Mouse (Mus musculus): ENCODE measurements at regions not wholly inside any gene's neighbourhood (a gene's known extent, or its start where the extent isn't known, plus 50 kb on each side); places are given as distances from the start of the nearest gene placed in this dataset.

GRCm38 (mm10) chr12:13703604-13704003 lies 434.7 kb downstream of the Nbas start:
- TF ChIP-seq CEBPB (IDR thresholded peaks at IDR 0.05; ENCODE audit: low read depth) (no peak), MAX (IDR thresholded peaks at IDR 0.05) (no peak), MYOG (IDR thresholded peaks at IDR 0.05; ENCODE audit: control insufficient read depth, extremely low read depth, insufficient read length) (no peak), FOSL1 (IDR thresholded peaks at IDR 0.05; ENCODE audit: insufficient read depth, low read length, poor library complexity, severe bottlenecking) (no peak), CTCF (IDR thresholded peaks at IDR 0.05; ENCODE audit: control insufficient read depth, insufficient read depth, insufficient read length) (no peak), MYOD1 (IDR thresholded peaks at IDR 0.05; ENCODE audit: control insufficient read depth, insufficient read length, low read depth) (no peak), USF1 (IDR thresholded peaks at IDR 0.05; ENCODE audit: low read depth) (no peak)
- no peaks in the 10 kb centered on the region for H3K27me3 ChIP-seq (ENCODE audit: control insufficient read depth, insufficient read depth, insufficient read length)
- no peaks in the 10 kb centered on the region for H3K79me2 ChIP-seq (ENCODE audit: control insufficient read depth, insufficient read depth)
- H3ac ChIP-seq (ENCODE audit: control insufficient read depth, insufficient read length, low read depth) = no peak overlapping the region
- no peaks in the 10 kb centered on the region for H3K36me3 ChIP-seq (ENCODE audit: control insufficient read depth, insufficient read depth)
- no peaks in the 10 kb centered on the region for H3K79me3 ChIP-seq (ENCODE audit: low read depth)
- no peak overlapping the region for H3K4me3 ChIP-seq (ENCODE audit: insufficient read depth, poor library complexity, severe bottlenecking)

GRCm38 (mm10) chr12:13699858-13700257 lies 430.9 kb downstream of the Nbas start:
- H3K36me3 ChIP-seq (ENCODE audit: control insufficient read depth, insufficient read depth) = no peaks in the 10 kb centered on the region
- H3K79me3 ChIP-seq (ENCODE audit: low read depth) = no peaks in the 10 kb centered on the region
- H3K79me2 ChIP-seq (ENCODE audit: control insufficient read depth, insufficient read depth) = no peaks in the 10 kb centered on the region
- H3ac ChIP-seq (ENCODE audit: control insufficient read depth, insufficient read length, low read depth) = no peak overlapping the region
- no peaks in the 10 kb centered on the region for H3K27me3 ChIP-seq (ENCODE audit: control insufficient read depth, insufficient read depth, insufficient read length)
- TF ChIP-seq CEBPB (IDR thresholded peaks at IDR 0.05; ENCODE audit: low read depth) (no peak), CTCF (IDR thresholded peaks at IDR 0.05; ENCODE audit: control insufficient read depth, insufficient read depth, insufficient read length) (no peak), USF1 (IDR thresholded peaks at IDR 0.05; ENCODE audit: low read depth) (no peak), MYOG (IDR thresholded peaks at IDR 0.05; ENCODE audit: control insufficient read depth, extremely low read depth, insufficient read length) (no peak), FOSL1 (IDR thresholded peaks at IDR 0.05; ENCODE audit: insufficient read depth, low read length, poor library complexity, severe bottlenecking) (no peak), MYOD1 (IDR thresholded peaks at IDR 0.05; ENCODE audit: control insufficient read depth, insufficient read length, low read depth) (no peak), MAX (IDR thresholded peaks at IDR 0.05) (no peak)
- H3K4me3 ChIP-seq (ENCODE audit: insufficient read depth, poor library complexity, severe bottlenecking) = no peak overlapping the region

- Histone ChIP-seq H3K79me3 (ENCODE audit: low read depth) (no peaks in the 10 kb centered on the region), H3K79me2 (ENCODE audit: control insufficient read depth, insufficient read depth) (no peaks in the 10 kb centered on the region), H3K4me3 (ENCODE audit: insufficient read depth, poor library complexity, severe bottlenecking) (no peak overlapping the region), H3ac (ENCODE audit: control insufficient read depth, insufficient read length, low read depth) (no peak overlapping the region), H3K27me3 (ENCODE audit: control insufficient read depth, insufficient read depth, insufficient read length) (no peaks in the 10 kb centered on the region), H3K36me3 (ENCODE audit: control insufficient read depth, insufficient read depth) (no peaks in the 10 kb centered on the region)
- no peak for TF ChIP-seq CTCF (IDR thresholded peaks at IDR 0.05; ENCODE audit: control insufficient read depth, insufficient read depth, insufficient read length)
- TF ChIP-seq MYOG (IDR thresholded peaks at IDR 0.05; ENCODE audit: control insufficient read depth, extremely low read depth, insufficient read length) = no peak
- TF ChIP-seq MAX (IDR thresholded peaks at IDR 0.05) = no peak
- no peak for TF ChIP-seq FOSL1 (IDR thresholded peaks at IDR 0.05; ENCODE audit: insufficient read depth, low read length, poor library complexity, severe bottlenecking)
- no peak for TF ChIP-seq MYOD1 (IDR thresholded peaks at IDR 0.05; ENCODE audit: control insufficient read depth, insufficient read length, low read depth)
- TF ChIP-seq USF1 (IDR thresholded peaks at IDR 0.05; ENCODE audit: low read depth) = no peak
- no peak for TF ChIP-seq CEBPB (IDR thresholded peaks at IDR 0.05; ENCODE audit: low read depth)
Observed at GRCm38 (mm10) chr12:13698834-13699233, 429.9 kb downstream of the Nbas start.

- H3ac ChIP-seq (ENCODE audit: control insufficient read depth, insufficient read length, low read depth) = no peak overlapping the region
- H3K27me3 ChIP-seq (ENCODE audit: control insufficient read depth, insufficient read depth, insufficient read length) = no peaks in the 10 kb centered on the region
- no peaks in the 10 kb centered on the region for H3K79me3 ChIP-seq (ENCODE audit: low read depth)
- H3K4me3 ChIP-seq (ENCODE audit: insufficient read depth, poor library complexity, severe bottlenecking) = no peak overlapping the region
- H3K79me2 ChIP-seq (ENCODE audit: control insufficient read depth, insufficient read depth) = no peaks in the 10 kb centered on the region
- no peak for TF ChIP-seq CEBPB (IDR thresholded peaks at IDR 0.05; ENCODE audit: low read depth)
- no peaks in the 10 kb centered on the region for H3K36me3 ChIP-seq (ENCODE audit: control insufficient read depth, insufficient read depth)
Observed at GRCm38 (mm10) chr12:13691394-13692165, 422.6 kb downstream of the Nbas start.

GRCm38 (mm10) chr12:13677266-13677665 lies 408.3 kb downstream of the Nbas start:
- TF ChIP-seq MAX (IDR thresholded peaks at IDR 0.05) (no peak), MYOG (IDR thresholded peaks at IDR 0.05; ENCODE audit: control insufficient read depth, extremely low read depth, insufficient read length) (no peak), MYOD1 (IDR thresholded peaks at IDR 0.05; ENCODE audit: control insufficient read depth, insufficient read length, low read depth) (no peak), USF1 (IDR thresholded peaks at IDR 0.05; ENCODE audit: low read depth) (no peak), FOSL1 (IDR thresholded peaks at IDR 0.05; ENCODE audit: insufficient read depth, low read length, poor library complexity, severe bottlenecking) (no peak), CTCF (IDR thresholded peaks at IDR 0.05; ENCODE audit: control insufficient read depth, insufficient read depth, insufficient read length) (no peak), CEBPB (IDR thresholded peaks at IDR 0.05; ENCODE audit: low read depth) (no peak)
- no peak overlapping the region for H3ac ChIP-seq (ENCODE audit: control insufficient read depth, insufficient read length, low read depth)
- no peak overlapping the region for H3K4me3 ChIP-seq (ENCODE audit: insufficient read depth, poor library complexity, severe bottlenecking)
- H3K27me3 ChIP-seq (ENCODE audit: control insufficient read depth, insufficient read depth, insufficient read length) = no peaks in the 10 kb centered on the region
- no peaks in the 10 kb centered on the region for H3K79me2 ChIP-seq (ENCODE audit: control insufficient read depth, insufficient read depth)
- no peaks in the 10 kb centered on the region for H3K79me3 ChIP-seq (ENCODE audit: low read depth)
- no peaks in the 10 kb centered on the region for H3K36me3 ChIP-seq (ENCODE audit: control insufficient read depth, insufficient read depth)

DNA sequence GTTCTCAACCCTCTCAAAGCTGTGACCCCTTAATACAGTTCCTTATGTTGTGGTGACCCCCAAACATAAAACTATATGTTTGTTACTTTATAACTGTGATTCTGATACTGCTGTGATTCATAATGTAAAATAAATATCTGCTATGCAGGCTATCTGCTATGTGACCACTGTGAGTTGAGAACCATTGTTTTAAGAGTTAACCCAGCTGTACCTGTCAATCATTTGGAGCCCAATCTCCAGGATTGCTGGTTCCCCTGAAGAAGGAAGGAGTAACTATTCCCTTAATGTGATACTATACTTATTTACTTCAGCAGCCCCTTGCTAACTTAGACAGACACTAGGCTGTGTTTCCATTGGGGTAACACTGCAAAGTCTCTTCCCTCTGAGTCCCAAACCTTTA lies 400.5 kb downstream of the Nbas start:
- Histone ChIP-seq H3K27me3 (ENCODE audit: control insufficient read depth, insufficient read depth, insufficient read length) (no peaks in the 10 kb centered on the region), H3K36me3 (ENCODE audit: control insufficient read depth, insufficient read depth) (no peaks in the 10 kb centered on the region), H3ac (ENCODE audit: control insufficient read depth, insufficient read length, low read depth) (no peak overlapping the region), H3K79me2 (ENCODE audit: control insufficient read depth, insufficient read depth) (no peaks in the 10 kb centered on the region), H3K4me3 (ENCODE audit: insufficient read depth, poor library complexity, severe bottlenecking) (no peak overlapping the region), H3K79me3 (ENCODE audit: low read depth) (no peaks in the 10 kb centered on the region)
- peak; percentile 92 for TF ChIP-seq MYOD1 (IDR thresholded peaks at IDR 0.05; ENCODE audit: control insufficient read depth, insufficient read length, low read depth)
- no peak for TF ChIP-seq FOSL1 (IDR thresholded peaks at IDR 0.05; ENCODE audit: insufficient read depth, low read length, poor library complexity, severe bottlenecking)
- TF ChIP-seq MYOG (IDR thresholded peaks at IDR 0.05; ENCODE audit: control insufficient read depth, extremely low read depth, insufficient read length) = no peak
- no peak for TF ChIP-seq CTCF (IDR thresholded peaks at IDR 0.05; ENCODE audit: control insufficient read depth, insufficient read depth, insufficient read length)
- no peak for TF ChIP-seq USF1 (IDR thresholded peaks at IDR 0.05; ENCODE audit: low read depth)
- no peak for TF ChIP-seq MAX (IDR thresholded peaks at IDR 0.05)

Data from C2C12 (cell line).